Mouse (Mus musculus) heart, embryonic 12.5 days (tissue): ENCODE results near the gene Sparcl1. TPM values are rescaled to one million over a fixed set of nuclear protein-coding genes. Genes with fewer than 3 reads are reported as not detected.

Source experiments
- ATAC-seq: fragments of 200-750 bp; cut with Nextera tagmentation; 2 replicates; pipeline ENCODE4 v1.8.0; 2017; ENCODE audit warnings: moderate TSS enrichment, moderate library complexity; ENCODE audit not compliant: insufficient number of reproducible peaks, low FRiP score
- H3K27ac ChIP-seq: fragments of 300-500 bp; sonication (generic); 2 replicates; pipeline ENCODE4 v1.5.1; 2016; ENCODE audit warnings: mild to moderate bottlenecking, moderate library complexity; ENCODE audit not compliant: poor library complexity, severe bottlenecking
- H3K27me3 ChIP-seq: fragments of 300-500 bp; sonication (generic); replicated peaks from 2 replicates; pipeline ENCODE4 v1.6.1; 2016; ENCODE audit warnings: mild to moderate bottlenecking, moderate library complexity
- H3K36me3 ChIP-seq: fragments of 300-500 bp; sonication (generic); 2 replicates; pipeline ENCODE4 v1.6.1; 2016; ENCODE audit warnings: mild to moderate bottlenecking, moderate library complexity
- H3K4me1 ChIP-seq: fragments of 300-500 bp; sonication (generic); replicated peaks from 2 replicates; pipeline ENCODE4 v1.6.1; 2016; ENCODE audit warnings: mild to moderate bottlenecking
- H3K4me2 ChIP-seq: fragments of 300-500 bp; sonication (generic); 2 replicates; pipeline ENCODE4 v1.6.1; 2016; ENCODE audit warnings: mild to moderate bottlenecking, moderate library complexity
- H3K4me3 ChIP-seq: fragments of 300-500 bp; sonication (generic); 2 replicates; pipeline ENCODE4 v1.5.1; 2016; ENCODE audit warnings: mild to moderate bottlenecking
- H3K9ac ChIP-seq: fragments of 300-500 bp; sonication (generic); 2 replicates; pipeline ENCODE4 v1.6.1; 2016; ENCODE audit warnings: mild to moderate bottlenecking, moderate library complexity
- H3K9me3 ChIP-seq: fragments of 300-500 bp; sonication (generic); replicated peaks from 2 replicates; pipeline ENCODE4 v1.6.1; 2016; ENCODE audit warnings: mild to moderate bottlenecking, moderate library complexity
- WGBS: fragments of 180-500 bp; shearing (Covaris S2); methylation state at CpG from one replicate; pipeline ENCODE4 v1.1.7; 2016; 5-methylcytosine and 5-hydroxymethylcytosine counted together
- polyA plus RNA-seq: library from polyadenylated mRNA; unstranded; fragments of >200 nt; fragmentation: Nextera tagmentation; extraction: Ambion mirVana; gene quantifications from 2 replicates; pipeline ENCODE4 v1.2.1, GENCODE M21; 2016

The Sparcl1 gene
- polyA plus RNA-seq, 1 experiment from 2014 or later: 21.2 TPM

DNA sequence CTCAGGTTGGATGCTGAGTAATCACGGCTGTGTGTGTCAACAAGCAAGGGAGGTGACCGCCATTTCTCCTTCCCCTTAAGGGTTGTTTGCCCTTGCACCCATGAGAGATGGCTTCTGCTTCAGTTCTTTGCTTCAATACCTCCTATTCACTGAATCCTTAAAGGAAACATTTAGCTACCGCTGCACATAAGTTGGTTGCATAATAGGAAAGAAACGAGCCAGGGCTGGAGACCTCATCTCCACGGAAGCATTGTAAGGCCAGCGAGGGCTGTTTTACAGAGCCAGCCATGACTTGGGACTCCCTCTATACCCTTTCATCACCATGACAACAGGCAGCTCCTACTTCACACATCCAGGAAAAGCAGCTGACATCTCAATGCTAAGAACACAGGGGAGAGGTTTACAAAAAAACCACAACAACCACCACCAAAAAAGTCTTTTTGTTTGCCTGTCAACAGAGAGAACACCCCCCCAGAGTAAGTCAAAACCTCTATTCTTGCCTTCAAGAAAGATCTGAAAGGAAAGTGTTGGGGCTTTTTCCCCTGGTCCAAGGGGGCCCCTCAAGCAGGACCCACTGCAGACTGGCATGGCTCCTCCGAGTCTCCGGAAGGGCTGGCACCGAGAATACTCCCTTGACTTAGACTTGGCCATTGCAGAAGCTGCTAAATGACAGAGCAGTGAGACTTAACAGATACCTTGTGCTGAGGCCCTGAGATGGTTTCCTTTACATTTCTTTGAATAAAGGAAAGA lies 3.2 kb downstream of the Sparcl1 start:
- H3K36me3 ChIP-seq: no peaks in the 10 kb centered on the region
- no peaks in the 10 kb centered on the region for H3K27me3 ChIP-seq
- H3K4me2 ChIP-seq: no peak overlapping the region
- H3K9ac ChIP-seq: no peak overlapping the region
- H3K9me3 ChIP-seq: no peaks in the 10 kb centered on the region
- no peak overlapping the region for H3K4me3 ChIP-seq
- H3K27ac ChIP-seq: peak overlapping the region; percentile 51
- WGBS: 46% methylated on average over 9 of the region's 9 CpGs
- H3K4me1 ChIP-seq: peaks cover 76% of the 10 kb centered on the region
- ATAC-seq: no peak

DNA sequence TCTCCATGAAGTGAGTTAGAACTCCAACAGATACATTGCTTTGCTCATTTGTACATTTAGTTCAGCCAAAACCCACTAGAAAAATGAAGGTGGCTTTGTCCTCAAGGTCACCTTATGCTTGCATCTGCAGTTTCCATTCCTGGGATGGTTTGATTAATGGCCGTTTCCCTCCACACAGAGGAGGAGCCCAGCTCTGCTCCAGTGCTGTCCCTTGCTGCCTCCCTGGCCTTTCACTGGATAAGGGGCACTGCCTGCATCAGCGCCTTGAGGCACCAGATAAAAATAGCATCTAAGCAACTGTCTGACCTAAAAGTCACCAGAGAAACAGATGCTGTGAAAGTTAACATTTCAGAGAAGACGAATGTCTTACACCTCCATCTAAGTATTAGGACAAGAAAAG lies 4.0 kb downstream of the Sparcl1 start:
- Histone ChIP-seq H3K9ac (no peak overlapping the region), H3K36me3 (no peaks in the 10 kb centered on the region), H3K9me3 (no peaks in the 10 kb centered on the region), H3K4me3 (no peak overlapping the region), H3K4me1 (peaks cover 67% of the 10 kb centered on the region), H3K4me2 (no peak overlapping the region), H3K27ac (peak overlapping the region; percentile 76), H3K27me3 (no peaks in the 10 kb centered on the region)
- no peak for ATAC-seq
- WGBS: 17% methylated on average over 3 of the region's 3 CpGs

DNA sequence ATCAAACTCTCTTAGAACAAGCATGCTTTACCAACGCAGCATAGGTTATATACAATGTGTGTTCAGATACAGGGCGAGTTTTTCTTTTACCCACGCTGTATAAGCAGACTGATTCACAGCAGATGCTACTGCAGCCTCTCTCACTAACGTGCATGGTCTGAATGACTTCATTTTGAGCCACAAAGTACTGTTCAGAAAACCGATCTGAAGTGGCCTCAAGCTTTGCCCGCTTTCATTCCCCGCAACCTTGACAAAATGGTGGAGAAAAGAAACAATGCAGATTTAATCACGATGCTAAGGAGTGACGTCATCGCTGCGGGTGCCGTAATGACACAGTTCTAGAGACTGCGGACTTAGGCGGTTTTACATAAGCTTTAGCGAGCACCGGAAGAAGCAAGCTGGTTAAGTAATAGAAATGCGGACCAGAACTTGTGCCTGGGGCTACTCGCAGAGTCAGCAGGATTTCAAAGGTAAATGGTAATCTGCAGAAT lies 4.6 kb downstream of the Sparcl1 start:
- 31% methylated on average over 18 of the region's 18 CpGs for WGBS
- Histone ChIP-seq H3K27ac (peak overlapping the region; percentile 76), H3K9ac (no peak overlapping the region; the same call in 1 of the 2 replicates), H3K4me1 (peaks cover 68% of the 10 kb centered on the region), H3K4me2 (peak overlapping the region; percentile 39), H3K27me3 (no peaks in the 10 kb centered on the region), H3K9me3 (no peaks in the 10 kb centered on the region), H3K4me3 (0 out of 2 replicates have a peak overlapping the region, but pooled peaks have one; percentile 9), H3K36me3 (no peaks in the 10 kb centered on the region)
- no peak for ATAC-seq

DNA sequence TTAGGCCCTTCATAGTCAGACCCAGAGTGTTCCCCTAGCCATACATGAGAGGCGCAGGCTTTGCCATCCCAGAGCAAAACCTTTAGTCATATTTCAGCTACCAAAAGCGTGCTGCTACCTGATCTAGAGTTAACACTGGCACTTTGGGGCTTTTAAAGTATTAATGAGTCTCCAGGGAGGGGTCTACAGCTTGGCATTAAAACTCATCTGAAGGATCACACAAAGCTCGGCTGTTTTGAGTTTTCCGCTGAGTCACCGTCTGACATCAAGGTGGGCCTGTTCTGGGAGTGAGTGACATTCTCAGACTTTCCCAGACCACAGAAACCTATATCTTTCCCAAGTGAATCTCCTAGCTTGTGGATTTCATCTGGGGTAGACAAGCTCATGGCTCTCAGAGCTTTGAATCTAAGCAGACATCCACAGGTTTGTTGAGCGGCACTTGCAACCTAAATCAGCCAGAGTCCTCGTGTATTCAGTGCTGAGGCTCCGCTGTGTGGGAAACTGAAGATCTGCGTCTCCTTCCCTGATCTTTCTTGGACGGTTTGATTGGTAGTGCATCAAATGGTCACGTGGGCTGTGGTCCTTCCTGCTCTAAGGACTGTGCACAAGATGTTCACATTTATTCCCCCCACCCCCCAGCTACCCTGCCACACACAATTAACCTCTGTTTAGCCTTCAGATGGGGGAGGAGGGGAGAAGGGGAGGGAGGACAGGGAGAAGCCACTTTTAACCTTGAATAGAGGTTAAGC lies 5.2 kb downstream of the Sparcl1 start:
- H3K9ac ChIP-seq: no peak overlapping the region
- no peaks in the 10 kb centered on the region for H3K27me3 ChIP-seq
- H3K9me3 ChIP-seq: no peaks in the 10 kb centered on the region
- H3K36me3 ChIP-seq: no peaks in the 10 kb centered on the region
- peak overlapping the region; percentile 52 for H3K27ac ChIP-seq
- H3K4me3 ChIP-seq: no peak overlapping the region
- H3K4me2 ChIP-seq: peak overlapping the region; percentile 39
- WGBS: 52% methylated on average over 11 of the region's 11 CpGs
- peaks cover 64% of the 10 kb centered on the region for H3K4me1 ChIP-seq
- ATAC-seq: no peak

DNA sequence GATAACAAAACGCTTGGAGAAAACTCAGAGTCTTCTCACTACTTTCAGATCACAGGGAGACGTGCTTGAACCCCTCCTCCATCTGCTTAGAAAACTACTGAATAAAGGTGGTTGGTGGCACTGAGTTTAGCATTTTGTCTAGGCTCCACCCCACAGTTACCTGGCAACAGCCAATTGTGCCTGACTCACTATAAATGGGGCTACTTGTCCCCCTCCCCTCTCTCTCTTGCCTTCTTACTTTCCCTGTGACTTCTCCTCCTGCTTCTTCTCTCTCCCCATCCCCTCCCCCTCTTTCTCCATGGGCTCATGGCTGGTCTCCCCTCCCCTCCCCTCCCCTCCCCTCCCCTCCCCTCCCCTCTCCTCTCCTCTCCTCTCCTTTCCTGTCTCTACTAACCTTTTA lies 9.4 kb downstream of the Sparcl1 start:
- Histone ChIP-seq H3K27me3 (no peaks in the 10 kb centered on the region), H3K36me3 (no peaks in the 10 kb centered on the region), H3K27ac (no peak overlapping the region), H3K9me3 (no peaks in the 10 kb centered on the region), H3K9ac (no peak overlapping the region), H3K4me1 (peaks cover 46% of the 10 kb centered on the region), H3K4me3 (no peak overlapping the region), H3K4me2 (no peak overlapping the region)
- WGBS: 67% methylated on average over 2 of the region's 2 CpGs
- ATAC-seq: no peak

DNA sequence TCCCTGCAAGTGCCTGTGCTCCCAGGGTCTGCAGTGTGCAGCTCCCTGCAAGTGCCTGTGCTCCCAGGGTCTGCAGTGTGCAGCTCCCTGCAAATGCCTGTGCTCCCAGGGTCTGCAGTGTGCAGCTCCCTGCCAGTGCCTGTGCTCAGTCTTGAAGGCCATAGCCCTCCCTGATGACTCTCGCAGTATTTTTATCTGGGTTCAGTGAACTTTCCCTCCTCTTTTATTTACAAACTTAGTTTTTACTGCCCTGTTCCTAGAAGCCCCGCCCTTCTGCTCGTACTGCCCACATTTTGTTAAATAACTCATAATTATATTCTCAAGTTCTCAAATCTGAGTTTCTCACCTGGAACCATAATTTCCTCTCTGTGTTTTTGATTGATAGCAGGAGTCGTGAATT lies 10.4 kb downstream of the Sparcl1 start:
- Histone ChIP-seq H3K9ac (no peak overlapping the region), H3K27ac (no peak overlapping the region), H3K27me3 (no peaks in the 10 kb centered on the region), H3K36me3 (no peaks in the 10 kb centered on the region), H3K4me1 (peaks cover 37% of the 10 kb centered on the region), H3K4me2 (no peak overlapping the region), H3K4me3 (no peak overlapping the region), H3K9me3 (no peaks in the 10 kb centered on the region)
- 69% methylated on average over 4 of the region's 4 CpGs for WGBS
- ATAC-seq: no peak

DNA sequence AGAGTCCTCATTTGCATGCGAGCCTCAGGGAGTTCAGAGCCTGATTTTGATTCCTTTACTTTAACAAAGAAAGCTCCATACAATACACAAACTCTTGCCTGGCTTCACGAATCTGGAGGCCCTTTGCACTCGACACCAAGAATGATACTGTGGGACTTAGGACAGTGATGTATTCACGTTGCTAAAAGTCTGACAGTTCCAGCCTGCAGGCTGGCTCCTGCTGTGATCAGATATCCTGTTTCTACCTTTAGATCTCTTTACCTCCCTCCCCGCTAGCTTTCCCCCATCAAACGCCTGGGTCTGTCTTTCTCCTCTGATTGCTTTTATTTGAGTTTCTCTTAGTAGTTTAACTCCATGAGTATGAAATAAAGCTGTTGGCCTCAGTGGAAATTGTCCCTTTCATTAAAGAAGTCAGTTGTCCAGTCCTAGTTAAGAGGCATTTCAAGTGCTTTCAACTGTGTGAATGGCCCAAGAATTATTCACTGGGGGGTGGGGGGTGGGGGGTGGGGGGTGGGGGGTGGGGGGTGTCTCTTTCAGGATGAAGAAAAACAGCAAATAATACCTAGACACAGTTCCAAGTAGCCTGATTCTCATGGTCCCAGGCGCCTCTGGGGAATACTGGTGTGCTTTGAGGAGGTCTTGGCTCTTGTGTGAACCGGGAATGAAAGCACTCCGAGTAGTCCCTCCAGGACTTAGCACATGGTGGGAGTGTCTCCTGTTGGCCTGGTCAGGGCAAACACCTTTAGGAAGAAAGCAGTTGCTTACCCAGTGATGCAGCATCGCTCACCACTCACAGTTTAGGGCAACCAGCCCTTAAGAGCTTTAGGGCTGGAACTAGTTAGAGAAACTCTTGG lies 11.6 kb downstream of the Sparcl1 start:
- Histone ChIP-seq H3K4me2 (no peak overlapping the region), H3K9ac (0 out of 2 replicates have a peak overlapping the region, but pooled peaks have one; percentile 36), H3K9me3 (no peaks in the 10 kb centered on the region), H3K36me3 (no peaks in the 10 kb centered on the region), H3K27me3 (no peaks in the 10 kb centered on the region), H3K27ac (no peak overlapping the region), H3K4me3 (no peak overlapping the region), H3K4me1 (peaks cover 28% of the 10 kb centered on the region)
- ATAC-seq: peak; percentile 48; the same call in 1 of the 2 replicates
- WGBS: 25% methylated on average over 10 of the region's 10 CpGs

DNA sequence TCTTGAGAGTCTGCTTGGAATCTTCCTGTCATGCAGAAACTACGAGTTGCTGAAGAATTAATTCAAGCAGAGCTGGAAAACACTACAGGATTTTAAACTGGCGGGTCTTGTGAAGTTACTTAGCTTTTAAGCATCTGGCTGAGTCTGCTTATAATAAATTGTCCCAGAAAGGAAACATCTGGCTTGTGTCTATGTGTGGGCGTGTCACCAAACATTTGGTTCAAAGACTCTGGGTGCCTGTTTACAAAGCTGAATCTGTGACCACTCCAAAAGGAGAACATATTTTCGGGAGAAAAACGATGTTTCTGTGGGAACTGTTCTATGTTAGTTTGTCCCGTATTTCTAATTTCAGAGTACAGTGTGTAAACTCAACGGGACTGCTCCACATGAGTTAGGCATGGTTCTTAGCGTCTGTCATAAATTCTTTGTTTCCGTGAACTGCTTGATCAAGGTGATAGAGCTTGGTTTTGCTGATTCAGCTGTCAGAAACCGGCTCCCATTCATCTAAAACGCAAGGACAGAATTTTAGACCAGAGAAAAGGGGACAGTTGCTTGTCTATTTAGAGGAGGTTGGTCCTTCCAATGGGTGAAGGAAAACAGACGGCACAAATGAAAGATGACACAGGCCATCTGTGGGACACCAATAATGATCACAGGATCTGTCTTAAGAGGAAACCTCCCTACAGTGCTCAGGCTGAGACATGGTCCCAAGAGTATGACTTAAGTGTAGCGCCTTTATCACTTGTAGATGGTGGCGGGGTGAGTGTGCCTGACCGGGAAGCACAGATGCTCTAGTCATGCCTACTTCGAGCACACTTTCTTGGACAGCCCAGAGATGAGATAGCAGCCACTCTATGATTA lies 17.2 kb downstream of the Sparcl1 start:
- Histone ChIP-seq H3K4me2 (peak overlapping the region; percentile 40), H3K27me3 (no peaks in the 10 kb centered on the region), H3K9ac (no peak overlapping the region), H3K4me1 (peaks cover 14% of the 10 kb centered on the region), H3K4me3 (no peak overlapping the region), H3K9me3 (no peaks in the 10 kb centered on the region), H3K27ac (no peak overlapping the region; the same call in 1 of the 2 replicates), H3K36me3 (no peaks in the 10 kb centered on the region)
- ATAC-seq: no peak
- 63% methylated on average over 16 of the region's 16 CpGs for WGBS

DNA sequence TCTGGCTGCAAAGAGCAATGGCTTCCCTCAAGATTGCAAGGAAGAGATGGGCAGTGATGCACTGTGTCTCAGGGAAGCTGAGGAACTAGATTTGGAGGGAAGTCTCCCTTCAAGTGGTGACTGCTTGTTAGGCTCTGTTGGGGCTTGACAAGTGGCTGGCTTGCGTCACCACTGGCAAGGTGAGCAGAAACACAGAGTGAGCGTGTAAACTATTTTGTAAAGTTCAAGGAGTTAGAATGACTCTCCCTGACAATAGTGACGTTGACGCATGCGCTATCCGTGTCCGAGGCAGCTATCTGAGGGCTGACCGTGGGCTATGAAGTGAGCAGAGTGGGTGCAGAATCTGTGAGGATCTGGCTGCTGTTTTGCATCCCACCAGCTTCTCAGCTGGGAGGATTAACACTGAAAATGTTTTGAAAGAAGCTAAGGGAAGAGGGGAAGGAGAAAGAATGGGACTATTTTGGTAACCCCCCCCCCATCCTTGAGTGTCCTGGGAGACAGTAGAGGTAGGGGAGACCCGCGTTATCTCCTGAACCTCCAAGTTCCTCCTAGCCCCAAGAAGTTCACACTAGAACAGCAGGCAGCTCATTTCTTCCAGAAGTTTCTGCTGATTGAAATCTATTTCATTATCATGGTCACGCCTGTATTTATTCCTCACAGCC lies 18.0 kb downstream of the Sparcl1 start:
- H3K27ac ChIP-seq: no peak overlapping the region; the same call in 1 of the 2 replicates
- peak overlapping the region; percentile 40 for H3K4me2 ChIP-seq
- ATAC-seq: no peak

DNA sequence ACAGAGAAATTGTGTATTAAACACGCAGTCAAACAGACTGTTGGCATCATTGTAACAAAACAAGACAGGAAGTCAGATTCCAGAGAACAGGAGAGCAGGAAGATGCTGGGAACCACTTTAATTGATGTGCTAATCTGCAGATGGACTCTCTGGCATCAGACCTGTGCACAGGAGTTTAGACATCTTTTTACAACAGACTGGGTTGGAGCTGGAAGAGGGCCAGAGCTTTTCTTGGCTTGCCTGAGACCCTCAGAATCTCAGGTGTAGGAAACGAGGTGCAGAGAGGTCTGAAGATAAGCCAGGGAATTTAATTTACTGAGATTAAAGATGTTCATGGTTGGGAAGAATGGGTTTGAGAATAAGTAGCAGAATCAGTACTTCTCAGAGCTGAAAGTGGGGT lies 23.8 kb downstream of the Sparcl1 start:
- Histone ChIP-seq H3K9ac (no peak overlapping the region), H3K9me3 (0 out of 2 replicates have a peak, but pooled peaks cover 3% of the 10 kb centered on the region), H3K4me2 (no peak overlapping the region), H3K4me3 (no peak overlapping the region), H3K27ac (no peak overlapping the region), H3K4me1 (peaks cover 4% of the 10 kb centered on the region; the same call in 1 of the 2 replicates), H3K36me3 (no peaks in the 10 kb centered on the region), H3K27me3 (no peaks in the 10 kb centered on the region)
- WGBS: 59% methylated on average over 2 of the region's 2 CpGs
- ATAC-seq: no peak

More for the DNA sequence above, 18.0 kb downstream of the Sparcl1 start:
- Histone ChIP-seq H3K27me3 (no peaks in the 10 kb centered on the region), H3K4me3 (no peak overlapping the region), H3K4me1 (peaks cover 14% of the 10 kb centered on the region), H3K36me3 (no peaks in the 10 kb centered on the region), H3K9ac (no peak overlapping the region), H3K9me3 (no peaks in the 10 kb centered on the region)
- WGBS: 38% methylated on average over 11 of the region's 11 CpGs
